14 mouse cellular contexts compared by ENCODE assay signal in genomic region chr14:62447214-62447548, GRCm38 (mm10). TPM values are rescaled to one million over a fixed set of nuclear protein-coding genes. Genes with fewer than 3 reads are reported as not detected.
DNase-seq lines count a peak whose midpoint lies in the region; ATAC-seq and TF ChIP-seq lines count a peak whose summit lies in the region.
"Had no signal": no experiment of that assay in that cellular context is flagged by ENCODE, and none has a peak within 500 bp of the region (broad histone marks: within the 10 kb centered on the region; RNA-seq: fewer than 3 reads in every experiment).

No protein-coding gene starts in this region.

- WGBS in forebrain, embryonic 13.5 days: 51% methylated on average over 3 of the region's 3 CpGs
- 85% methylated on average over 3 of the region's 3 CpGs for WGBS in forebrain, embryonic 11.5 days
- WGBS in intestine, embryonic 15.5 days: 65% methylated on average over 3 of the region's 3 CpGs
- WGBS in intestine, postnatal 0 days: 54% methylated on average over 3 of the region's 3 CpGs
- WGBS in midbrain, embryonic 13.5 days: 80% methylated on average over 3 of the region's 3 CpGs
- WGBS in midbrain, embryonic 15.5 days: 70% methylated on average over 3 of the region's 3 CpGs

- H3K4me3 ChIP-seq in forebrain, embryonic 13.5 days: no peak overlapping the region
- H3K4me3 ChIP-seq in forebrain, embryonic 11.5 days (ENCODE audit: low read depth, low read length): no peak overlapping the region
- no peak overlapping the region for H3K4me3 ChIP-seq in intestine, embryonic 15.5 days (replicated peaks)
- no peak overlapping the region for H3K4me3 ChIP-seq in intestine, postnatal 0 days (ENCODE audit: low read depth, low read length)
- H3K4me3 ChIP-seq in midbrain, embryonic 13.5 days (replicated peaks): no peak overlapping the region
- H3K4me3 ChIP-seq in midbrain, embryonic 15.5 days: no peak overlapping the region
- H3K4me3 ChIP-seq: liver, embryonic 13.5 days had no signal

- H3K4me2 ChIP-seq in forebrain, embryonic 13.5 days: no peak overlapping the region
- H3K4me2 ChIP-seq in forebrain, embryonic 11.5 days (ENCODE audit: low read depth, low read length, severe bottlenecking): no peak overlapping the region
- no peak overlapping the region for H3K4me2 ChIP-seq in intestine, embryonic 15.5 days (replicated peaks)
- no peak overlapping the region for H3K4me2 ChIP-seq in intestine, postnatal 0 days (replicated peaks; ENCODE audit: low read depth)
- H3K4me2 ChIP-seq in midbrain, embryonic 13.5 days (replicated peaks): no peak overlapping the region
- H3K4me2 ChIP-seq in midbrain, embryonic 15.5 days: no peak overlapping the region
- H3K4me2 ChIP-seq: heart, embryonic 11.5 days; liver, embryonic 13.5 days had no signal

- peak; percentile 88 for ATAC-seq in forebrain, embryonic 13.5 days
- no peak for ATAC-seq in forebrain, embryonic 11.5 days (replicated peaks; ENCODE audit: low FRiP score)
- ATAC-seq in intestine, embryonic 15.5 days: peak; percentile 65; the same call in 1 of the 2 replicates
- no peak for ATAC-seq in intestine, postnatal 0 days
- peak; percentile 48; the same call in 1 of the 2 replicates for ATAC-seq in midbrain, embryonic 13.5 days
- no peak for ATAC-seq in midbrain, embryonic 15.5 days (replicated peaks)
- ATAC-seq: midbrain, embryonic 16.5 days had no signal

- DNase-seq in forebrain, embryonic 11.5 days (ENCODE audit: low spot score): no peak
- DNase-seq in thymus, postnatal 4 days: no peak
- DNase-seq: gastrocnemius, postnatal 10 days; heart, postnatal 14 days; liver, embryonic 13.5 days had no signal

- no peaks in the 10 kb centered on the region for H3K36me3 ChIP-seq in forebrain, embryonic 13.5 days (ENCODE audit: poor library complexity, severe bottlenecking)
- no peaks in the 10 kb centered on the region for H3K36me3 ChIP-seq in forebrain, embryonic 11.5 days (ENCODE audit: control insufficient read depth, insufficient read depth, low read length)
- H3K36me3 ChIP-seq in intestine, embryonic 15.5 days: no peaks in the 10 kb centered on the region
- H3K36me3 ChIP-seq in intestine, postnatal 0 days (ENCODE audit: control insufficient read depth, insufficient read depth): no peaks in the 10 kb centered on the region
- no peaks in the 10 kb centered on the region for H3K36me3 ChIP-seq in midbrain, embryonic 13.5 days
- H3K36me3 ChIP-seq in midbrain, embryonic 15.5 days (replicated peaks): no peaks in the 10 kb centered on the region
- H3K36me3 ChIP-seq: liver, embryonic 13.5 days had no signal

- no peaks in the 10 kb centered on the region for H3K9me3 ChIP-seq in forebrain, embryonic 13.5 days (replicated peaks)
- no peaks in the 10 kb centered on the region for H3K9me3 ChIP-seq in forebrain, embryonic 11.5 days (ENCODE audit: control insufficient read depth, low read length)
- H3K9me3 ChIP-seq in intestine, embryonic 15.5 days: no peaks in the 10 kb centered on the region
- H3K9me3 ChIP-seq in intestine, postnatal 0 days (ENCODE audit: control insufficient read depth): no peaks in the 10 kb centered on the region
- no peaks in the 10 kb centered on the region for H3K9me3 ChIP-seq in midbrain, embryonic 13.5 days
- H3K9me3 ChIP-seq in midbrain, embryonic 15.5 days: no peaks in the 10 kb centered on the region
- H3K9me3 ChIP-seq: liver, embryonic 13.5 days had no signal

- H3K9ac ChIP-seq in forebrain, embryonic 13.5 days: no peak overlapping the region
- H3K9ac ChIP-seq in forebrain, embryonic 11.5 days (ENCODE audit: low read length): no peak overlapping the region
- H3K9ac ChIP-seq in intestine, embryonic 15.5 days: no peak overlapping the region
- H3K9ac ChIP-seq in intestine, postnatal 0 days (ENCODE audit: low read depth, low read length): no peak overlapping the region
- H3K9ac ChIP-seq in midbrain, embryonic 13.5 days (replicated peaks): no peak overlapping the region
- no peak overlapping the region for H3K9ac ChIP-seq in midbrain, embryonic 15.5 days
- H3K9ac ChIP-seq: liver, embryonic 13.5 days had no signal

- TF ChIP-seq CTCF in intestine, postnatal 0 days (IDR thresholded peaks at IDR 0.05; ENCODE audit: low read depth): no peak

- H3K4me1 ChIP-seq in forebrain, embryonic 13.5 days: peaks cover 16% of the 10 kb centered on the region
- no peaks in the 10 kb centered on the region for H3K4me1 ChIP-seq in forebrain, embryonic 11.5 days (replicated peaks; ENCODE audit: control insufficient read depth, insufficient read depth, low read length)
- H3K4me1 ChIP-seq in intestine, embryonic 15.5 days (replicated peaks): no peaks in the 10 kb centered on the region; the same call in 1 of the 2 replicates
- H3K4me1 ChIP-seq in intestine, postnatal 0 days (replicated peaks; ENCODE audit: control insufficient read depth, insufficient read depth, low read length): no peaks in the 10 kb centered on the region
- no peaks in the 10 kb centered on the region for H3K4me1 ChIP-seq in midbrain, embryonic 13.5 days (replicated peaks)
- no peaks in the 10 kb centered on the region for H3K4me1 ChIP-seq in midbrain, embryonic 15.5 days
- H3K4me1 ChIP-seq: liver, embryonic 13.5 days had no signal

- no peaks in the 10 kb centered on the region for H3K27me3 ChIP-seq in forebrain, embryonic 13.5 days
- H3K27me3 ChIP-seq in forebrain, embryonic 11.5 days (ENCODE audit: control insufficient read depth, insufficient read depth, low read length): no peaks in the 10 kb centered on the region
- no peaks in the 10 kb centered on the region for H3K27me3 ChIP-seq in intestine, embryonic 15.5 days (replicated peaks)
- no peaks in the 10 kb centered on the region for H3K27me3 ChIP-seq in intestine, postnatal 0 days (replicated peaks; ENCODE audit: control insufficient read depth, insufficient read depth, low read length)
- no peaks in the 10 kb centered on the region for H3K27me3 ChIP-seq in midbrain, embryonic 13.5 days
- no peaks in the 10 kb centered on the region for H3K27me3 ChIP-seq in midbrain, embryonic 15.5 days (replicated peaks)
- H3K27me3 ChIP-seq: liver, embryonic 13.5 days had no signal

- H3K27ac ChIP-seq in forebrain, embryonic 13.5 days: peak overlapping the region; percentile 62
- H3K27ac ChIP-seq in forebrain, embryonic 11.5 days (ENCODE audit: low read depth, low read length): no peak overlapping the region
- no peak overlapping the region for H3K27ac ChIP-seq in intestine, embryonic 15.5 days
- H3K27ac ChIP-seq in intestine, postnatal 0 days (ENCODE audit: low read depth, low read length): no peak overlapping the region
- H3K27ac ChIP-seq in midbrain, embryonic 13.5 days: no peak overlapping the region
- H3K27ac ChIP-seq in midbrain, embryonic 15.5 days: no peak overlapping the region
- H3K27ac ChIP-seq: kidney, postnatal 0 days; liver, embryonic 13.5 days had no signal

RNA-seq across cellular contexts. Expression of gene Gucy1b2, which starts 8.9 kb away (rescaled TPM):
- 4.6 and 5.1 TPM in 2 replicates for polyA plus RNA-seq in forebrain, embryonic 13.5 days (2015; fragmentation: Nextera tagmentation; extraction: Ambion mirVana)
- 0.52 and 1.1 TPM in 2 replicates for polyA plus RNA-seq in forebrain, embryonic 11.5 days (2014; fragmentation: Nextera tagmentation; extraction: Ambion mirVana)
- polyA plus RNA-seq in intestine, embryonic 15.5 days (2015; fragmentation: Nextera tagmentation; extraction: Ambion mirVana): not detected in 2 replicates
- 0.07 TPM in 1 of 2 replicates, not detected in the other for polyA plus RNA-seq in intestine, postnatal 0 days (2015; fragmentation: Nextera tagmentation; extraction: Ambion mirVana)
- 1.2 and 1.6 TPM in 2 replicates for polyA plus RNA-seq in midbrain, embryonic 13.5 days (2015; fragmentation: Nextera tagmentation; extraction: Ambion mirVana)
- polyA plus RNA-seq in midbrain, embryonic 15.5 days (2015; fragmentation: Nextera tagmentation; extraction: Ambion mirVana): 0.61 and 1.2 TPM in 2 replicates
- polyA plus RNA-seq: heart, embryonic 11.5 days; intestine, embryonic 14.5 days; kidney, postnatal 0 days; liver, embryonic 13.5 days had no signal

Comparison
In these comparisons a context has a peak if more than half of its experiments do, and no peak if none do; other contexts are left out.
1. ATAC-seq: peak in forebrain, embryonic 13.5 days (single experiment), intestine, embryonic 15.5 days (single experiment) and midbrain, embryonic 13.5 days (single experiment); none in forebrain, embryonic 11.5 days (single experiment), intestine, postnatal 0 days (single experiment) and midbrain, embryonic 15.5 days (single experiment).